Mouse (Mus musculus): ENCODE measurements at regions not wholly inside any gene's neighbourhood (a gene's known extent, or its start where the extent isn't known, plus 50 kb on each side); places are given as distances from the start of the nearest gene placed in this dataset.

DNA sequence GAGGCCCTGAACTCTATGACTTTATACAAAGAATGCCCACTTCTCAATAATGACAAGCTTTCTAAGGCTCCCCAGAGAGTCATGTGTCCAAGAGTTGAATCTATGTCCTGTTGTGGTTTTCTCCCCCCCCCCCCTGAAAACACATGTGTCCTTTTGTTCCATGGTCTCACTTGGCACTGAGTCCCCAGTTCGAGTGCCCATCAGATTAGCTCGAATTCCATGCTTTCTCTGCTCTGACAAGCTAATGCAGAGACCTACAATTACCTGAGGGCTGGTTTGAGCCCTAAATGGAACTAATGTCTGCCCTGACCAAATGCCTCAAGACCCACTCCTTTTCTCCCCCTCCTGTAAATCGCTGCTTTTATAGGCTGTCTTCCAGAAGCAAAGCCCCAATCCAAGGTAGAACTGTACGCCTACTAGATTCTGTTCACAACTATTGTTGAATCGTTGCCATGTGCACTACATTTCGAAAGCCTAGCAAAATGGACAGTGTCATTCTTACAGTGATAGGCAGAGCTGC lies 392.0 kb downstream of the Wdr11 start:
- H3K4me1 ChIP-seq (ENCODE audit: control insufficient read depth, insufficient read depth, low read length), result peaks cover 4% of the 10 kb centered on the region; the same call in 1 of the 2 replicates
- no peak overlapping the region for H3K4me3 ChIP-seq (ENCODE audit: insufficient read depth, low read depth, low read length)
- 91% methylated on average over 6 of the region's 6 CpGs for WGBS
- no peak for TF ChIP-seq CTCF (IDR thresholded peaks at IDR 0.05; ENCODE audit: insufficient read depth, low read depth, low read length)
- TF ChIP-seq POLR2A (IDR thresholded peaks at IDR 0.05; ENCODE audit: insufficient read depth, low read depth, low read length), result no peak
- H3K27ac ChIP-seq (ENCODE audit: insufficient read depth, low read depth, low read length), result no peak overlapping the region

DNA sequence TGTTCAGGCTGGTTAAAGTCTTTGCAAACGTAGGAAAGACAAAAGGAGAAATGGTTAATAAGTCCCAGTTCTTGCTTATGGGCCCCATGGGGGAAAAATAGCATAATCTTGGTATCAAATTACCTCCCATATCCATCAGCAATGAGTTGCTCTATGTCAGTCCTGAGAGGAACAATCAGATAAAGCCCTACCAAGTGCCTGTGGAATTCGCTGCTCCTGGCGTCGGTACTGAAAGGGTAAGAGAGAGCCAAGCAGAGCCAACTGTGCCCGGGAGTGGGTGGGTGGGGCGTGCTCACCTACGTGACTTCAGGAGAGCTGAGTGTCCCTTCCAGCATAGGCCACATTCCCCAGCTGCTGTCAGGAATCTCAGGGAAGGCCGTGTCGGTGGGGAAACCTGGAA lies 392.7 kb downstream of the Wdr11 start:
- TF ChIP-seq POLR2A (IDR thresholded peaks at IDR 0.05; ENCODE audit: insufficient read depth, low read depth, low read length) (no peak), CTCF (IDR thresholded peaks at IDR 0.05; ENCODE audit: insufficient read depth, low read depth, low read length) (no peak)
- H3K4me3 ChIP-seq (ENCODE audit: insufficient read depth, low read depth, low read length), result no peak overlapping the region
- H3K4me1 ChIP-seq (ENCODE audit: control insufficient read depth, insufficient read depth, low read length), result peaks cover 4% of the 10 kb centered on the region; the same call in 1 of the 2 replicates
- H3K27ac ChIP-seq (ENCODE audit: insufficient read depth, low read depth, low read length), result no peak overlapping the region
- 94% methylated on average over 9 of the region's 9 CpGs for WGBS

DNA sequence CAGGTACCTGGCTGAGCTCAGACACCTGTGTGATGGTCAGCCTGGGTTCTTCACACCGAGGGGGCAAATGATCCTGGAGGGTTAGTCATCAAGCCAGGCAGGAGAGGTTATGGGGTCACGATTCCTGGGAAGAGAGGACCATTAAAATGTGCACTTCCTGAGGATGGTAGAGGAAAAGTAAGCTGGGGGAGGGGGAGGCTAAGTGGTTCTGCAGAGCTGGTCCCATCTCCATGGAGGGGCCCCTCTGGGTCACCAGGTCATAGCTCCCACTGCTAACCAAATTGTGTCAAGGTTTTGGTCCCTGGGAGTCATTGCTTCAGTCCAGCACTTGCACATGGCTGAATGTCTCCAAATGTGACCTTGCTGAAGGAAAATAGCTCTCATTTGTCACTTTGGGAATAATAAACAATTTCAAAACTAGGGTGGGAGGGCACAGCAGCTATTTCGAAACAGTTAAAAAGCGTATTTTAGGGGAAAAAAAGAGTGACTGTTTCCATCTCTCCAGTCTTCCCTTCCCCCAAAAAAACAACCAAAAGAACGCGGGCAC lies 395.5 kb downstream of the Wdr11 start:
- peaks cover 4% of the 10 kb centered on the region; the same call in 1 of the 2 replicates for H3K4me1 ChIP-seq (ENCODE audit: control insufficient read depth, insufficient read depth, low read length)
- TF ChIP-seq POLR2A (IDR thresholded peaks at IDR 0.05; ENCODE audit: insufficient read depth, low read depth, low read length) (no peak), CTCF (IDR thresholded peaks at IDR 0.05; ENCODE audit: insufficient read depth, low read depth, low read length) (no peak)
- 60% methylated on average over 6 of the region's 6 CpGs for WGBS
- H3K4me3 ChIP-seq (ENCODE audit: insufficient read depth, low read depth, low read length), result no peak overlapping the region
- H3K27ac ChIP-seq (ENCODE audit: insufficient read depth, low read depth, low read length), result no peak overlapping the region

DNA sequence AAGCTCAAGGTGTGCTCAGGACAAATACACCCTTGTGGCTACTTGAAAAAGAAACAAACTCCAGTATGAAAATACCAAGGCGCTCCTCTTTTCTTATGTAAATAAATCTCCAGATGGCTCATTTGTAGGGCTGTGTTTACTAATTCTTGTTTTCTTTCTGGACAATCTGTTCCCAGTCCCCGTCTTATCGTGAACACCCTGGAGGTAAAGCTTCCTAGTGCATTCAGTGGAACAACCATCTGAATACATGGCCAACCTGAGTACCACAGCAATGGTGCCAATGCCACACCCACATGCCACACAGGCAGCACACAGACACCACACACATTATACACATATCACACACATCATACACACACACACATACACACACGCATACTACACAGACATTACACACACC lies 396.1 kb downstream of the Wdr11 start:
- no peak overlapping the region for H3K27ac ChIP-seq (ENCODE audit: insufficient read depth, low read depth, low read length)
- no peak for TF ChIP-seq POLR2A (IDR thresholded peaks at IDR 0.05; ENCODE audit: insufficient read depth, low read depth, low read length)
- H3K4me1 ChIP-seq (ENCODE audit: control insufficient read depth, insufficient read depth, low read length), result peaks cover 4% of the 10 kb centered on the region; the same call in 1 of the 2 replicates
- WGBS, result 63% methylated on average over 4 of the region's 4 CpGs
- H3K4me3 ChIP-seq (ENCODE audit: insufficient read depth, low read depth, low read length), result no peak overlapping the region

DNA sequence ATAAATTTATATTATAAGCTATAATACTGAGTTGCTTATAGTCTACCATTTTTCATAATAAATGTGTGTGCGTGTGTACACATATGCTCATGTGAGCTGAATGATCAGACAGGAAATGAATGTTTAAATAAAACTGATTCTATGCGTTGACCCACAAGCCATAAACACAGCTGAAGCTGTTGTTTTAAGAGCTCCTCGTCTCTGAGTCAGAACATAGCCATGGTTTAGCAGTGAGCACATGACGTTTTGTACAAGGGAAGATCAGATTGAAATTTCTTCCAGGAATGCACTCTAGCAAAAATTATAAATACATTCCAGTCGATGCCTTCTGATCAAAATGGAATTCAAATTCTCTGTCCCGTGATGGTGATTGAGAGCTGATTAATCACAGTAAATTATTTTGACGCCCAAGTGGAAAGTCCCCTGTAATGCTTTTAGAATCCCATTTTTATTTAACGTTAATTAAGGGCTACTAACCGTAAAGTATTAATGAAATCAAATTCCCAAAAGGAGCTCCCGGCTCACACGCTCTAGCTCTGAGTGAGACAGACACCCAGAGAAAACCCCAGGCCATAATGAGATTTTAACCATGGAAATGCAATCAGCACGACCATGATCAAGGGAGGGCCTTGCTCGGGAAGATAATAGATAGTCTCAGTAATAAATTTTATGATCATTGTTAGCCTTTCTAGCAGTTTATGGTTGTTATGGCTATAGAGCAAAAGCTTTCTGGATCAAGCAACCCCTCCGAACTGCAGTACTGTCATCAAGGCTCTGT lies 402.0 kb downstream of the Wdr11 start:
- H3K4me1 ChIP-seq (ENCODE audit: control insufficient read depth, insufficient read depth, low read length), result no peaks in the 10 kb centered on the region
- TF ChIP-seq POLR2A (IDR thresholded peaks at IDR 0.05; ENCODE audit: insufficient read depth, low read depth, low read length) (no peak), CTCF (IDR thresholded peaks at IDR 0.05; ENCODE audit: insufficient read depth, low read depth, low read length) (no peak)
- 60% methylated on average over 14 of the region's 14 CpGs for WGBS
- H3K27ac ChIP-seq (ENCODE audit: insufficient read depth, low read depth, low read length), result no peak overlapping the region
- H3K4me3 ChIP-seq (ENCODE audit: insufficient read depth, low read depth, low read length), result no peak overlapping the region

DNA sequence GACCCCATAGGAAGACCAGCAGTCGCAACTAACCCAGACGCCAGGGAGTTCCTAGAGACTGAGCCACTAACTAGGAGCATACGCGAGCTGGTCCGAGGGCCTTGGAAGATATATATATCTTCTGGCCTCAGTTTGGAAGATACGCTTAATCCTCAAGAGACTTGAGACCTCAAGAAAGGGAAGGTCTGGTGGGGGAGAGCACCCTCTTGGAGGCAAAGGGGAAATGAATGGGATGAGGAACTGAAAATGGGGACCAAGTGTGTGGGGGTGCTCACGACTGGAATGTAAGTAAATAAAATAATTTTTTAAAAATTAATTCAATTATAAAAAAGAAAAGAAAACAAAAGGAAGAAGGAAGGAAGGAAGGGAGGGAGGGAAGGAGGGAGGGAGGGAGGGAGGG lies 403.9 kb downstream of the Wdr11 start:
- TF ChIP-seq CTCF (IDR thresholded peaks at IDR 0.05; ENCODE audit: insufficient read depth, low read depth, low read length), result no peak
- TF ChIP-seq POLR2A (IDR thresholded peaks at IDR 0.05; ENCODE audit: insufficient read depth, low read depth, low read length), result no peak
- WGBS, result 95% methylated on average over 7 of the region's 7 CpGs
- Histone ChIP-seq H3K4me3 (ENCODE audit: insufficient read depth, low read depth, low read length) (no peak overlapping the region), H3K4me1 (ENCODE audit: control insufficient read depth, insufficient read depth, low read length) (peaks cover 2% of the 10 kb centered on the region; the same call in 1 of the 2 replicates), H3K27ac (ENCODE audit: insufficient read depth, low read depth, low read length) (no peak overlapping the region)

DNA sequence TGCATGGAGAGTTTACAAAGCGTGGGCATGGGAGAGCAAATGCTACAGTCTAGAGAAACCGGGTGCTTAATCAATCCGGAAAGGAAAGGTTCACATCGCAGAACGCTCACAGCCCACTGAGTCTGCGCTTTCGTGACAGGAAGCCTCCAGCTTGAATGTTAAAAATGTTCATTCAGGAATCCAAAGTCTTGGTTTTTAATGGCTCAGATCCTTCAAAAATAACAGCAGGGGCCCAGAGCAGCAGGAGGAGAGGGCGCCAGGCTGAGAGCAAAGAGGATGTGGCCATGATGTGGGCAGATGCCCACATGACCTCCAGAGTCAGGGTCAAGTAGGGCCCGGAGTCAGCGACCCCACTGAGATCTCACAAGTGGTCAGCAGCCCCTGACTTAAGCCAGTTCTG lies 409.4 kb downstream of the Wdr11 start:
- 33% methylated on average over 10 of the region's 10 CpGs for WGBS
- no peak for TF ChIP-seq POLR2A (IDR thresholded peaks at IDR 0.05; ENCODE audit: insufficient read depth, low read depth, low read length)
- TF ChIP-seq CTCF (IDR thresholded peaks at IDR 0.05; ENCODE audit: insufficient read depth, low read depth, low read length), result no peak
- peak overlapping the region; percentile 85 for H3K27ac ChIP-seq (ENCODE audit: insufficient read depth, low read depth, low read length)
- no peak overlapping the region for H3K4me3 ChIP-seq (ENCODE audit: insufficient read depth, low read depth, low read length)
- peaks cover 9% of the 10 kb centered on the region for H3K4me1 ChIP-seq (ENCODE audit: control insufficient read depth, insufficient read depth, low read length)

DNA sequence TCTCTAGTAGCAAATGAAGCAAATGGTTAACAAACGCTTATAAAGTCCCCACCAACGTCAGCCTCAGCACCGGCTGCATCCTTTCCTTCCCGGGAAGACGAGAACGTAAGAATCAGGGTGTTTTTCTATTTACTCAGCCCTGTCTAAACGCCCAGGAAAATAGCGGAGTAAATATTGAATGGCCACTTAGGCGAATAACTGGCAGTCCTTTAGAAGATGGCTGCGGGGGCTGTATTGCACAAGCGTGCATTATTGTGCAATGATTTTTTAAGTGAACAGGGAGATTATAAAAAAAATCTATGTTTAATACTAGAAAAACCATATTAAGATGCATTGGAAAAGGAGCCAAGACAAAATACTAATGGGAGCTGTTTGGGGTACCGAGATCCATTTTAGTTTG lies 410.3 kb downstream of the Wdr11 start:
- Histone ChIP-seq H3K27ac (ENCODE audit: insufficient read depth, low read depth, low read length) (no peak overlapping the region), H3K4me1 (ENCODE audit: control insufficient read depth, insufficient read depth, low read length) (peaks cover 9% of the 10 kb centered on the region), H3K4me3 (ENCODE audit: insufficient read depth, low read depth, low read length) (no peak overlapping the region)
- TF ChIP-seq CTCF (IDR thresholded peaks at IDR 0.05; ENCODE audit: insufficient read depth, low read depth, low read length), result no peak
- no peak for TF ChIP-seq POLR2A (IDR thresholded peaks at IDR 0.05; ENCODE audit: insufficient read depth, low read depth, low read length)
- WGBS, result 42% methylated on average over 12 of the region's 12 CpGs

DNA sequence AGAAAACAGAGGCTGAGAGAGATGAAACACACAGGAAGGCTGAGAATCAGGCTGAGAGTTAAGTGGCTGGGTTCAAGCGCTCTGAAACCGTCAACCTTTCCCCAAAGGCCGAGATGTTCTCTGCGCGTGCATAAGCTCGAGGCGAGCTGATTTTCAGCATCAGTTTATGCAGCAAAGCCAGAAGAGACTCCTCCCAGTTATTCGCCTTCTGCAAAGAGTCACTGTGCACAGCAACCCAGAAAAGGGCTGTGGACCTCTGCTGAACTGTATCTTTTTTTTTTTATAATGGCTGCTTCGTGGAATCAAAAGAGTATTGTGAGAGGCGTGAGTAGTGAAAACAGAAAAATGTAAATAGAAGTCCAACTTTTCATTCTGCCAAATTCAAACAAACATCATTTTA lies 413.7 kb downstream of the Wdr11 start:
- H3K4me1 ChIP-seq (ENCODE audit: control insufficient read depth, insufficient read depth, low read length), result peaks cover 8% of the 10 kb centered on the region
- WGBS, result 66% methylated on average over 10 of the region's 10 CpGs

More for the DNA sequence above, 413.7 kb downstream of the Wdr11 start:
- no peak for TF ChIP-seq POLR2A (IDR thresholded peaks at IDR 0.05; ENCODE audit: insufficient read depth, low read depth, low read length)
- TF ChIP-seq CTCF (IDR thresholded peaks at IDR 0.05; ENCODE audit: insufficient read depth, low read depth, low read length), result no peak
- no peak overlapping the region for H3K4me3 ChIP-seq (ENCODE audit: insufficient read depth, low read depth, low read length)
- H3K27ac ChIP-seq (ENCODE audit: insufficient read depth, low read depth, low read length), result no peak overlapping the region

All from olfactory bulb, adult 2 months (tissue).